Mouse (Mus musculus) heart, embryonic 16.5 days (tissue): ENCODE data around the gene Macrod1. TPM values are rescaled to one million over a fixed set of nuclear protein-coding genes. Genes with fewer than 3 reads are reported as not detected.
A peak's percentile ranks its signal among the peaks of the same experiment; 100 is the strongest.

ENCODE experiments used
- ATAC-seq: fragments of 200-750 bp; cut with Nextera tagmentation; replicated peaks from 2 replicates; pipeline ENCODE4 v1.8.0; 2017; ENCODE audit warnings: moderate number of reproducible peaks; ENCODE audit not compliant: insufficient read depth, low FRiP score; ENCODE audit errors: extremely low read depth
- H3K27ac ChIP-seq: fragments of 300-500 bp; sonication (generic); 2 replicates; pipeline ENCODE4 v1.5.1; 2014; ENCODE audit warnings: mild to moderate bottlenecking, low read length, control low read depth, moderate library complexity
- H3K27me3 ChIP-seq: fragments of 300-500 bp; sonication (generic); 2 replicates; pipeline ENCODE4 v1.6.1; 2014; ENCODE audit warnings: low read length, mixed read lengths; ENCODE audit not compliant: control insufficient read depth, insufficient read depth
- H3K36me3 ChIP-seq: fragments of 300-500 bp; sonication (generic); 2 replicates; pipeline ENCODE4 v1.6.1; 2014; ENCODE audit not compliant: control insufficient read depth, insufficient read depth
- H3K4me1 ChIP-seq: fragments of 300-500 bp; sonication (generic); 2 replicates; pipeline ENCODE4 v1.6.1; 2014; ENCODE audit warnings: low read length, mixed read lengths; ENCODE audit not compliant: control insufficient read depth, insufficient read depth
- H3K4me2 ChIP-seq: fragments of 300-500 bp; sonication (generic); 2 replicates; pipeline ENCODE4 v1.6.1; 2014; ENCODE audit warnings: low read depth, mild to moderate bottlenecking, control low read depth, low read length
- H3K4me3 ChIP-seq: fragments of 300-500 bp; sonication (generic); 2 replicates; pipeline ENCODE4 v1.5.1; 2014; ENCODE audit warnings: mild to moderate bottlenecking, control low read depth, low read length
- H3K9ac ChIP-seq: fragments of 300-500 bp; sonication (generic); 2 replicates; pipeline ENCODE4 v1.6.1; 2014; ENCODE audit warnings: low read length, control low read depth
- H3K9me3 ChIP-seq: fragments of 300-500 bp; sonication (generic); replicated peaks from 2 replicates; pipeline ENCODE4 v1.6.1; 2016; ENCODE audit warnings: low read length; ENCODE audit not compliant: control insufficient read depth
- WGBS: fragments of 180-500 bp; shearing (Covaris S2); extraction: QIAGEN DNeasy Blood & Tissue Kit; methylation state at CpG from one replicate; pipeline ENCODE4 v1.1.7; 2014; 5-methylcytosine and 5-hydroxymethylcytosine counted together
- polyA plus RNA-seq: library from polyadenylated mRNA; unstranded; fragments of >200 nt; fragmentation: Nextera tagmentation; extraction: Ambion mirVana; gene quantifications from 2 replicates; pipeline ENCODE4 v1.2.1, GENCODE M21; 2015

Gene Macrod1
- polyA plus RNA-seq, 1 experiment from 2014 or later = 61.0 TPM

- Histone ChIP-seq H3K9ac (peak within 1 kb of the TSS; percentile 80), H3K27me3 (no peaks in the 10 kb centered on the region), H3K9me3 (no peaks in the 10 kb centered on the region), H3K27ac (peak within 1 kb of the TSS; percentile 94), H3K4me1 (peaks cover 20% of the 10 kb centered on the region), H3K36me3 (peaks cover 18% of the 10 kb centered on the region), H3K4me2 (peak within 1 kb of the TSS; percentile 67), H3K4me3 (peak within 1 kb of the TSS; percentile 87)
- under 1% methylated on average over 79 of the region's 80 CpGs for WGBS
- peak; percentile 94 for ATAC-seq
These were observed 184.4 kb downstream of the Macrod1 start, which contains the start of gene Naa40 for GRCm38 (mm10) chr19:7240782-7241690. TSS of gene Naa40 (minus strand) at chr19:7241183.

GRCm38 (mm10) chr19:7246021-7246420 is 189.4 kb downstream of the Macrod1 start:
- Histone ChIP-seq H3K4me2 (no peak overlapping the region), H3K27ac (no peak overlapping the region), H3K36me3 (no peaks in the 10 kb centered on the region), H3K4me1 (peaks cover 4% of the 10 kb centered on the region; the same call in 1 of the 2 replicates), H3K27me3 (no peaks in the 10 kb centered on the region), H3K4me3 (no peak overlapping the region), H3K9me3 (no peaks in the 10 kb centered on the region), H3K9ac (no peak overlapping the region)
- WGBS = 71% methylated on average over 3 of the region's 3 CpGs
- no peak for ATAC-seq

Other genes starting within 250 kb of the Macrod1 start
- 20.0 and 20.5 TPM in 2 replicates for gene Rps6ka4, start 216.2 kb upstream of the Macrod1 start, polyA plus RNA-seq
- 1.00 and 3.8 TPM in 2 replicates for gene Ccdc88b, start 198.6 kb upstream of the Macrod1 start, polyA plus RNA-seq
- gene Trmt112, start 147.1 kb upstream of the Macrod1 start, polyA plus RNA-seq = 80.0 and 93.0 TPM in 2 replicates
- 383 and 415 TPM in 2 replicates for gene Prdx5, start 146.7 kb upstream of the Macrod1 start, polyA plus RNA-seq
- 43.4 and 48.2 TPM in 2 replicates for gene Esrra, start 135.0 kb upstream of the Macrod1 start, polyA plus RNA-seq
- 2.8 and 3.9 TPM in 2 replicates for gene Catsperz, start 131.4 kb upstream of the Macrod1 start, polyA plus RNA-seq
- gene Kcnk4, start 122.3 kb upstream of the Macrod1 start, polyA plus RNA-seq = 0.50 and 0.95 TPM in 2 replicates
- gene Bad, start 114.9 kb upstream of the Macrod1 start, polyA plus RNA-seq = 58.4 and 59.2 TPM in 2 replicates
- gene Gpr137, start 114.3 kb upstream of the Macrod1 start, polyA plus RNA-seq = 20.8 and 22.3 TPM in 2 replicates
- gene Ppp1r14b, start 81.8 kb upstream of the Macrod1 start, polyA plus RNA-seq = 68.9 and 104 TPM in 2 replicates
- gene Plcb3, start 80.3 kb upstream of the Macrod1 start, polyA plus RNA-seq = 16.8 and 21.1 TPM in 2 replicates
- gene Fkbp2, start 76.3 kb upstream of the Macrod1 start, polyA plus RNA-seq = 83.7 and 95.0 TPM in 2 replicates
- gene Vegfb, start 69.2 kb upstream of the Macrod1 start, polyA plus RNA-seq = 123 and 171 TPM in 2 replicates
- 40.3 and 44.1 TPM in 2 replicates for gene Dnajc4, start 64.2 kb upstream of the Macrod1 start, polyA plus RNA-seq
- 34.1 and 36.6 TPM in 2 replicates for gene Nudt22, start 60.7 kb upstream of the Macrod1 start, polyA plus RNA-seq
- 17.0 and 17.3 TPM in 2 replicates for gene Trpt1, start 60.7 kb upstream of the Macrod1 start, polyA plus RNA-seq
- gene Fermt3, start 37.3 kb upstream of the Macrod1 start, polyA plus RNA-seq = 14.3 and 24.7 TPM in 2 replicates
- 195 and 202 TPM in 2 replicates for gene Stip1, start 16.8 kb upstream of the Macrod1 start, polyA plus RNA-seq
- 1.6 and 1.9 TPM in 2 replicates for gene Flrt1, start 48.9 kb downstream of the Macrod1 start, polyA plus RNA-seq
- 140 and 141 TPM in 2 replicates for gene Otub1, start 149.5 kb downstream of the Macrod1 start, polyA plus RNA-seq
- gene Cox8a, start 160.8 kb downstream of the Macrod1 start, polyA plus RNA-seq = 1,892 and 2,285 TPM in 2 replicates
- gene Naa40, start 184.4 kb downstream of the Macrod1 start, polyA plus RNA-seq = 59.3 and 61.1 TPM in 2 replicates
- 11.9 and 18.0 TPM in 2 replicates for gene Rcor2, start 210.5 kb downstream of the Macrod1 start, polyA plus RNA-seq